Mouse (Mus musculus) kidney, postnatal 25 days (tissue): ENCODE results near the gene Olfr1079.
"Not testable (repeated sequence)": the region's sequence is repeated elsewhere in the genome, so short reads cannot be mapped to it uniquely, and the experiment has no call there.

Source experiments
- DNase-seq, 2 experiments: peaks; one replicate each; pipeline ENCODE4 v3.0.0; 2021; ENCODE audit warnings: mixed read lengths in 2 of 2

Olfr1079 gene

DNA sequence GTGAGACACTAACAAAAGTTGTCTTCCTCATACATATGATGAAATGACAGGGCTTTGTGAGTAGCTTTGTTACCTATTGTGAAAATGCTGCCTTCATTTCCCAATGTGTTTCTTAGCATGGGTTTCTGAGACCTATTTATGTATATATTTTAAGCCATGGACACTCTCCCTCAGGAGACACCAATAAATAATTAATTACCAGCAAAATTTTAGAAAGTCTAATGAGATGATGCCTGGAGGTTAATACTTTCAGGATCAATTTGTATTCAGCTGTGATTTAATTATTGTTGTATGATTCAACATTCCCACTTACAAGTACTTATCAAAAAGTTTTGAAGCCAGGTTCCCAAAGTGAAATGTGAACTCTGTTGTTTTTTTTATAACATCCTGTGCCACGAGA lies at the start of gene Olfr1079:
Gene Olfr1079, minus strand, starts transcription at position 101 of the 400 bp plus-strand sequence.
- no peak for DNase-seq

DNA sequence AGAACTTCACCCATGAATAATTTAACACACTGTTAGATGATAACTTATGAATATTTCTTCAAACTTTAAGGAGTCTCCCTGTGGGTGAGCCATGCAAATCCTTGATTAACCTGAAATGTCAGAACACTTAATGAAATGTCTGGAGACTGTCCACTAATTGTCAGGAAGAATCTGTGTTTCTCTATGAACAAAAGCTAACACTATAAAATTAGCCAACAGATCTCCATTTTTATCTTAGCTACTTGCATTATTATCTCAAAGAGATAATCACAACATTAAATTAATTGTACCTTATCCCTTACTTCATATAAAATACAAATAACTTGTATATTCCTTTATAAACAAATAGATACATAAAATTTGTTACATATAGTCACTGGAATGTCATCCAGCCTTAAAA lies 15.9 kb upstream of the Olfr1079 start, which contains the start of gene Olfr1080:
Gene Olfr1080, minus strand, starts transcription at position 101 of the 400 bp plus-strand sequence.
- DNase-seq: not testable (repeated sequence)

DNA sequence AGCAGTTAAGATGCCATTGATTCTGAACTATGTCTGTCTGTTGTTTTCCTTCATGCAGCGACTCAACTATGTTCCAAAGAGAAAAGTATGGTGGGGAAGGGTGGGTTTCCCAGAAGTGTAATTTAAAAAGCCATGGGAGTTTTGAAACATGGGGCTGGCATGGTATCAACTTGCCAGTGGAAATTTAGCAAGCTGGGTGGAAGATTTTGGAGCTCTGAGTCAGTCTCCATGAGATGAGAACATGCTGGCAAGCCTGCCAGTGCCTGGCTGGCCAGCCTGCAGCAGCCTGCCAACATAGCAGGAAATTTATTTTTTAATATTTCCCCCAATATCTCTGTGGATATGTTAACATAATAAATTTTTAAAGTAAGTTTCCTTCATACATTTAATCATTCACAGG lies 11.3 kb downstream of the Olfr1079 start:
- DNase-seq: no peak

DNA sequence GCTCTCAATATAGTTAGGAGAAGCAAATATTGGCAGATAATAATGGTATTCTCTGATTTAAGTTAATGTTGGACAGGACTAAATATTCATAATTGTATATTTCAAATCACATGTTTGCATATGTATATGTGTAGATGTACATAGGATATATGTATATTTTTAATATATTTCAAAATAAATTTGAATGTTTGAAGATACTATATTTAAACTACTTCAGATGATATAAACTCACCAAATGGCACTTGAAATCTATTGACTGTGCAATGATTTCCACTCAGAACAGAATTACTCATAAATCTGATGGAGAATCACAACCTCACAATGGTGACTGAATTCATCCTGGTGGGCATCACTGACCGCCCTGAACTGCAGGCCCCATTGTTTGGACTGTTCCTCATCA lies 34.1 kb downstream of the Olfr1079 start, which contains the start of gene Olfr1076:
Gene Olfr1076, plus strand, starts transcription at position 301 of the 400 bp plus-strand sequence.
- no peak for DNase-seq

DNA sequence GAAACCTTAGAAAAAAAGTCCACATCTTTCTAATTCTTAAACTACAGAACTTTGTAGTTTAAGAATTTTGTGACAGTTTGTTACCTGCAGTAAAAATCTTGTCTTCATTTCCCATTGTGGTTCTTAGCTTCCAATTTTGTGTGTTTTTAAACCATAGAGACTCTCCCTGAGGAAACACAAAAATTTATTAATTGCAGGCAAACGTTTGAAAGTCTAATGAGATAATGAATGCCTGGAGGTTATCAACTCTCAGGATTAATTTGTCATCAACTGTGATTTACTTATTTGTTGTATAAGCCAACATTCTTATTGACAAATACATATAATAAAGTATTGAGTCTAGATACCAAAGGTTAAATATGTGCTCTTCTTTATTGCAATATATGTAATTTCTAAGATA lies 55.0 kb downstream of the Olfr1079 start, which contains the start of gene Olfr228:
Gene Olfr228, minus strand, starts transcription at position 101 of the 400 bp plus-strand sequence.
- no peak for DNase-seq
